Mouse (Mus musculus) embryonic facial prominence, embryonic 14.5 days (tissue): ENCODE data around the gene Cops4. TPM values are rescaled to one million over a fixed set of nuclear protein-coding genes. Genes with fewer than 3 reads are reported as not detected.

Experiments
- ATAC-seq: fragments of 200-750 bp; cut with Nextera tagmentation; 2 replicates; pipeline ENCODE4 v1.8.0; 2017; ENCODE audit warnings: low read depth, moderate number of reproducible peaks, moderate TSS enrichment
- DNase-seq: peaks from one replicate; pipeline ENCODE4 v3.0.0-alpha.2; 2015; ENCODE audit warnings: low spot score
- H3K27ac ChIP-seq: fragments of 300-500 bp; sonication (generic); replicated peaks from 2 replicates; pipeline ENCODE4 v1.5.1; 2014; ENCODE audit warnings: low read depth, mild to moderate bottlenecking, low read length, moderate library complexity
- H3K27me3 ChIP-seq: fragments of 300-500 bp; sonication (generic); replicated peaks from 2 replicates; pipeline ENCODE4 v1.6.1; 2014; ENCODE audit warnings: low read length; ENCODE audit not compliant: control insufficient read depth, insufficient read depth
- H3K36me3 ChIP-seq: fragments of 300-500 bp; sonication (generic); 2 replicates; pipeline ENCODE4 v1.6.1; 2014; ENCODE audit warnings: low read length, mixed read lengths; ENCODE audit not compliant: control insufficient read depth, insufficient read depth
- H3K4me1 ChIP-seq: fragments of 300-500 bp; sonication (generic); 2 replicates; pipeline ENCODE4 v1.6.1; 2014; ENCODE audit warnings: antibody characterized with exemption, low read length; ENCODE audit not compliant: control insufficient read depth, insufficient read depth
- H3K4me2 ChIP-seq: fragments of 300-500 bp; sonication (generic); 2 replicates; pipeline ENCODE4 v1.6.1; 2014; ENCODE audit warnings: low read depth, mild to moderate bottlenecking, low read length, moderate library complexity, mixed read lengths
- H3K4me3 ChIP-seq: fragments of 300-500 bp; sonication (generic); 2 replicates; pipeline ENCODE4 v1.5.1; 2014; ENCODE audit warnings: low read depth, mild to moderate bottlenecking, low read length
- H3K9ac ChIP-seq: fragments of 300-500 bp; sonication (generic); 2 replicates; pipeline ENCODE4 v1.6.1; 2014; ENCODE audit warnings: low read depth, mild to moderate bottlenecking, low read length, moderate library complexity, mixed read lengths
- H3K9me3 ChIP-seq: fragments of 300-500 bp; sonication (generic); 2 replicates; pipeline ENCODE4 v1.6.1; 2016; ENCODE audit warnings: low read length; ENCODE audit not compliant: control insufficient read depth
- WGBS: fragments of 180-500 bp; shearing (Covaris S2); extraction: QIAGEN DNeasy Blood & Tissue Kit; methylation state at CpG from one replicate; pipeline ENCODE4 v1.1.7; 2014; 5-methylcytosine and 5-hydroxymethylcytosine counted together
- microRNA-seq: library from miRNA; unstranded; fragments of <30 nt; microRNA quantifications from one replicate; pipeline ENCODE4, GENCODE M21; 2016; ENCODE audit warnings: borderline number of aligned reads
- polyA plus RNA-seq: library from polyadenylated mRNA; unstranded; fragments of >200 nt; fragmentation: Nextera tagmentation; extraction: Ambion mirVana; gene quantifications from 2 replicates; pipeline ENCODE4 v1.2.1, GENCODE M21; 2014

The Cops4 gene
- polyA plus RNA-seq, 1 experiment from 2014 or later: 178 TPM

GRCm38 (mm10) chr5:100587626-100588025 is 69.5 kb downstream of the Cops4 start:
- Histone ChIP-seq H3K27me3 (no peaks in the 10 kb centered on the region), H3K4me1 (no peaks in the 10 kb centered on the region), H3K27ac (no peak overlapping the region), H3K9ac (no peak overlapping the region), H3K9me3 (no peaks in the 10 kb centered on the region), H3K4me3 (no peak overlapping the region), H3K4me2 (no peak overlapping the region), H3K36me3 (no peaks in the 10 kb centered on the region)
- DNase-seq (no peak), ATAC-seq (no peak)
- 42% methylated on average over 2 of the region's 2 CpGs for WGBS

GRCm38 (mm10) chr5:100590505-100590904 is 72.4 kb downstream of the Cops4 start:
- no peaks in the 10 kb centered on the region for H3K4me1 ChIP-seq
- WGBS: 89% methylated on average over 5 of the region's 5 CpGs
- H3K4me3 ChIP-seq: no peak overlapping the region
- H3K9ac ChIP-seq: no peak overlapping the region
- ATAC-seq (no peak), DNase-seq (no peak)
- no peak overlapping the region for H3K4me2 ChIP-seq
- no peaks in the 10 kb centered on the region for H3K36me3 ChIP-seq
- H3K27me3 ChIP-seq: no peaks in the 10 kb centered on the region
- H3K9me3 ChIP-seq: peaks cover 7% of the 10 kb centered on the region
- no peak overlapping the region for H3K27ac ChIP-seq

- ATAC-seq (no peak), DNase-seq (no peak)
- Histone ChIP-seq H3K27me3 (no peaks in the 10 kb centered on the region), H3K9ac (no peak overlapping the region), H3K4me1 (no peaks in the 10 kb centered on the region), H3K4me3 (no peak overlapping the region), H3K27ac (no peak overlapping the region), H3K36me3 (no peaks in the 10 kb centered on the region), H3K9me3 (peaks cover 7% of the 10 kb centered on the region), H3K4me2 (no peak overlapping the region)
- WGBS: 86% methylated on average over 13 of the region's 13 CpGs
Measured at GRCm38 (mm10) chr5:100594803-100595467, 76.8 kb downstream of the Cops4 start.

GRCm38 (mm10) chr5:100595999-100596398 is 77.9 kb downstream of the Cops4 start:
- ATAC-seq: no peak
- Histone ChIP-seq H3K4me2 (no peak overlapping the region), H3K4me1 (no peaks in the 10 kb centered on the region), H3K27ac (no peak overlapping the region), H3K27me3 (no peaks in the 10 kb centered on the region), H3K4me3 (no peak overlapping the region), H3K36me3 (no peaks in the 10 kb centered on the region), H3K9me3 (peaks cover 7% of the 10 kb centered on the region), H3K9ac (no peak overlapping the region)
- no peak for DNase-seq
- WGBS: 85% methylated on average over 6 of the region's 6 CpGs

Small RNA genes within 50 kb of the gene (microRNA-seq; reads per million reads assigned to microRNA genes)
- not detected for gene Gm23222

Other genes starting within 250 kb of the Cops4 start
- 245 and 247 TPM in 2 replicates for gene Sec31a, start 102.1 kb upstream of the Cops4 start, polyA plus RNA-seq
- gene Lin54, start 17.7 kb upstream of the Cops4 start, polyA plus RNA-seq: 12.3 and 12.5 TPM in 2 replicates
- gene Plac8, start 53.9 kb downstream of the Cops4 start, polyA plus RNA-seq: 8.6 TPM in 2 replicates
- 59.7 and 61.8 TPM in 2 replicates for gene Coq2, start 156.8 kb downstream of the Cops4 start, polyA plus RNA-seq
- 5.3 and 5.9 TPM in 2 replicates for gene Hpse, start 201.4 kb downstream of the Cops4 start, polyA plus RNA-seq